Mouse (Mus musculus) thymus, postnatal 4 days (tissue): ENCODE measurements around the gene Dld.

Experiments used
- DNase-seq: peaks from one replicate; pipeline ENCODE4 v3.0.0; 2021

The Dld gene

GRCm38 (mm10) chr12:31293361-31294142 is 57.7 kb downstream of the Dld start:
- DNase-seq: no peak

GRCm38 (mm10) chr12:31290951-31291350 is 60.3 kb downstream of the Dld start:
- no peak for DNase-seq

DNA sequence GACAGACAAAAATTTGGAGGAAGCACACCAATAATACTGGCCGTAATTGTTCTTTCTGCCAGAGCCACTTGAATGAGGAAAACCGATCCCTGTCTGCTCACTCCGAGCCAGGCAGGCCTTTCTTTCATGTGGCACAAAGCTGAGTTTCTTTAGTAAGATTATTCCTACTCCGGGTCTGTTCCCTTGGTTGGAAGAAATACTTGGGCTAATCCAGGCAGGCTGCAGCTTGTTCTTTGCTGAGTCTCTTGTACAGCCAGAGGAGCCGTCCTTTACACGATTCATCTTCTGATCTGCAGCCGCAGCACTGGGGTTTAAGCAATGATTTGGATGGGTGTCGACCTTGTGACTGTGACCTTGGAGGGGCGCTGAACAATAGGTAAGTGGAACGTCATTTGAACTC is 62.2 kb downstream of the Dld start:
- DNase-seq: no peak

GRCm38 (mm10) chr12:31283617-31284136 is 67.6 kb downstream of the Dld start:
- no peak for DNase-seq

DNA sequence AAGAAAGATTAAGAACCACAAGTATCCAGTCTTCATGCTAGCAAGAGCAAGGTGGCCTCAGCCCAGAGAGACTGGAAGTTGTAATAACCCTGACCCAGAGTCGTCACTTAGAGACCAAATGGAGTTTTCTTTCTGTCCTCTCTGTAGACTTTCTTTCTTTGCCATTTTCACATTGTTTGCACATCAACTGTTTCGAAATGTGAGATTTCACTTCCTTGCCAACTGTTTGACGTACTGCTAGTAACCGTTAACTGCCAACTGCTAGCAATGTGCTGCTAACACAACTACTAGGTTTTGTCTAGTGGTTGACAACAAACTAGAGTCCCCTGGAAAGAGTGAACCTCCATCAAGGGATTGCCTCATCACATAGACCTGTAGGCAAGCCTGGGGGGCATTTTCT is 68.1 kb downstream of the Dld start:
- no peak for DNase-seq

- DNase-seq: no peak
Measured at GRCm38 (mm10) chr12:31282241-31282640, 69.0 kb downstream of the Dld start.
